Mouse (Mus musculus): ENCODE data around the gene Best1. TPM values are rescaled to one million over a fixed set of nuclear protein-coding genes. Genes with fewer than 3 reads are reported as not detected.

The Best1 gene
- polyA plus RNA-seq, 1 experiment = 0.33 TPM

GRCm38 (mm10) chr19:9960769-9961168 is 40.7 kb downstream of the Best1 start:
- Histone ChIP-seq H3K4me3 (ENCODE audit: insufficient read depth, low read depth, low read length) (no peak overlapping the region), H3K4me1 (ENCODE audit: control insufficient read depth, insufficient read depth, low read length) (no peaks in the 10 kb centered on the region), H3K36me3 (ENCODE audit: control insufficient read depth, insufficient read depth, low read length) (no peaks in the 10 kb centered on the region), H3K27me3 (replicated peaks; ENCODE audit: control insufficient read depth, insufficient read depth, low read length) (no peaks in the 10 kb centered on the region), H3K27ac (ENCODE audit: insufficient read depth, low read depth, low read length) (no peak overlapping the region)
- no peak for DNase-seq
- WGBS = 79% methylated on average over 5 of the region's 5 CpGs
- TF ChIP-seq POLR2A (IDR thresholded peaks at IDR 0.05; ENCODE audit: low read depth, low read length) = no peak
- TF ChIP-seq CTCF (conservative IDR thresholded peaks at IDR 0.05; ENCODE audit: insufficient read depth, insufficient read length, low read depth, low read length) = no peak

DNA sequence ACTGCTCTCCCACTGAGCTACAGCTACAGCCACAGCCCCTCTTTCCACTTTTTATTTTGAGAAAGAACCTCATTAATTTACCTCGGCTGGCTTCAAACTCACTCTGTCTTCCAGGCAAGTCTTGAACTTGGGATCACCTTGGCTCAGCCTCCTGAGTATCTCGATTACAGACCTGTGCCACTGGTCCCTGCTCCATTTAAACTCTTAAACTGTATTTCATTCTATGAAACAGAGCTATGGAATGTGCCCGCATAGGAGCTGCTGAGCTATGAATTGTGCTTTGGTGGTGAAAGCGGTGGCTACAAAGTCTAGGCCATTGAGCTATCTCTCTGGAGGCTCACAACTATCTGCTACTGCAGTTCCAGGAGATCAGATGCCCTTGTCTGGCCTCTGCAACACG is 43.5 kb downstream of the Best1 start:
- peaks cover 9% of the 10 kb centered on the region; the same call in 1 of the 2 replicates for H3K4me1 ChIP-seq (ENCODE audit: control insufficient read depth, insufficient read depth, low read length)
- no peaks in the 10 kb centered on the region for H3K27me3 ChIP-seq (replicated peaks; ENCODE audit: control insufficient read depth, insufficient read depth, low read length)
- no peak for TF ChIP-seq POLR2A (IDR thresholded peaks at IDR 0.05; ENCODE audit: low read depth, low read length)
- no peak for TF ChIP-seq CTCF (conservative IDR thresholded peaks at IDR 0.05; ENCODE audit: insufficient read depth, insufficient read length, low read depth, low read length)
- no peak for DNase-seq
- 93% methylated on average over 5 of the region's 5 CpGs for WGBS
- no peak overlapping the region for H3K4me3 ChIP-seq (ENCODE audit: insufficient read depth, low read depth, low read length)
- H3K36me3 ChIP-seq (ENCODE audit: control insufficient read depth, insufficient read depth, low read length) = no peaks in the 10 kb centered on the region
- H3K27ac ChIP-seq (ENCODE audit: insufficient read depth, low read depth, low read length) = no peak overlapping the region

- WGBS = 89% methylated on average over 4 of the region's 4 CpGs
- no peak overlapping the region for H3K27ac ChIP-seq (ENCODE audit: insufficient read depth, low read depth, low read length)
- peaks cover 9% of the 10 kb centered on the region; the same call in 1 of the 2 replicates for H3K4me1 ChIP-seq (ENCODE audit: control insufficient read depth, insufficient read depth, low read length)
- H3K4me3 ChIP-seq (ENCODE audit: insufficient read depth, low read depth, low read length) = no peak overlapping the region
- no peak for DNase-seq
- H3K27me3 ChIP-seq (replicated peaks; ENCODE audit: control insufficient read depth, insufficient read depth, low read length) = no peaks in the 10 kb centered on the region
- no peaks in the 10 kb centered on the region for H3K36me3 ChIP-seq (ENCODE audit: control insufficient read depth, insufficient read depth, low read length)
- no peak for TF ChIP-seq POLR2A (IDR thresholded peaks at IDR 0.05; ENCODE audit: low read depth, low read length)
- TF ChIP-seq CTCF (conservative IDR thresholded peaks at IDR 0.05; ENCODE audit: insufficient read depth, insufficient read length, low read depth, low read length) = no peak
These were observed 44.6 kb downstream of the Best1 start for GRCm38 (mm10) chr19:9956624-9957388.

GRCm38 (mm10) chr19:9955438-9955837 is 46.0 kb downstream of the Best1 start:
- Histone ChIP-seq H3K4me1 (ENCODE audit: control insufficient read depth, insufficient read depth, low read length) (peaks cover 9% of the 10 kb centered on the region; the same call in 1 of the 2 replicates), H3K27me3 (replicated peaks; ENCODE audit: control insufficient read depth, insufficient read depth, low read length) (no peaks in the 10 kb centered on the region), H3K36me3 (ENCODE audit: control insufficient read depth, insufficient read depth, low read length) (no peaks in the 10 kb centered on the region), H3K4me3 (ENCODE audit: insufficient read depth, low read depth, low read length) (no peak overlapping the region), H3K27ac (ENCODE audit: insufficient read depth, low read depth, low read length) (no peak overlapping the region)
- TF ChIP-seq POLR2A (IDR thresholded peaks at IDR 0.05; ENCODE audit: low read depth, low read length) = no peak
- no peak for DNase-seq
- 91% methylated on average over 1 of the region's 1 CpGs for WGBS

DNA sequence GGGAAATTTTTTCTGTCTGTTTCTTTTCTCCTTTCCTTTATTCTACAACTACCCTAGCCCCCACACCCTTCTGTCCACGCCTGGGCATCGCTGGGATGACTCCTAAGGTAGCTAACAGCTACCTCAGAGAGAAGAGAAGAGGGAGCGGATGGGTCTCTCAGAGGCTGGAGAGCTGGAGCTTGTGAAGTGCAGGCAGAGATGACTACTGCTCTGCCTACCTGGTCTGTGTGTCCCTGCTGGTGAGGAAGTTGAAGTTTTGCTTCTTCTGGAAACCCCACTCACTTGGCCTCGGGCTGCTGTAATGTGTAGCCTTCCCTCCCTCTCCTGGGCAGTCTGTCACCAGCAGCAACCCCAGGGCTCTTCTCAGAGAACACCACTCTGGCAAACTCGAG is 46.6 kb downstream of the Best1 start:
- Histone ChIP-seq H3K36me3 (ENCODE audit: control insufficient read depth, insufficient read depth, low read length) (no peaks in the 10 kb centered on the region), H3K4me1 (ENCODE audit: control insufficient read depth, insufficient read depth, low read length) (peaks cover 9% of the 10 kb centered on the region; the same call in 1 of the 2 replicates), H3K27me3 (replicated peaks; ENCODE audit: control insufficient read depth, insufficient read depth, low read length) (no peaks in the 10 kb centered on the region), H3K27ac (ENCODE audit: insufficient read depth, low read depth, low read length) (peak overlapping the region; percentile 75), H3K4me3 (ENCODE audit: insufficient read depth, low read depth, low read length) (peak overlapping the region; percentile 15; the same call in 1 of the 2 replicates)
- TF ChIP-seq POLR2A (IDR thresholded peaks at IDR 0.05; ENCODE audit: low read depth, low read length) = no peak
- TF ChIP-seq CTCF (conservative IDR thresholded peaks at IDR 0.05; ENCODE audit: insufficient read depth, insufficient read length, low read depth, low read length) = 0 out of 2 replicates have a peak, but pooled peaks have one; percentile 1
- no peak for DNase-seq
- WGBS = 42% methylated on average over 5 of the region's 5 CpGs

GRCm38 (mm10) chr19:9954055-9954810 is 47.2 kb downstream of the Best1 start:
- Histone ChIP-seq H3K36me3 (ENCODE audit: control insufficient read depth, insufficient read depth, low read length) (no peaks in the 10 kb centered on the region), H3K4me3 (ENCODE audit: insufficient read depth, low read depth, low read length) (no peak overlapping the region), H3K4me1 (ENCODE audit: control insufficient read depth, insufficient read depth, low read length) (peaks cover 9% of the 10 kb centered on the region; the same call in 1 of the 2 replicates), H3K27ac (ENCODE audit: insufficient read depth, low read depth, low read length) (peak overlapping the region; percentile 75), H3K27me3 (replicated peaks; ENCODE audit: control insufficient read depth, insufficient read depth, low read length) (no peaks in the 10 kb centered on the region)
- TF ChIP-seq POLR2A (IDR thresholded peaks at IDR 0.05; ENCODE audit: low read depth, low read length) (no peak), CTCF (conservative IDR thresholded peaks at IDR 0.05; ENCODE audit: insufficient read depth, insufficient read length, low read depth, low read length) (no peak)
- peak; percentile 93 for DNase-seq
- WGBS = 19% methylated on average over 7 of the region's 7 CpGs

DNA sequence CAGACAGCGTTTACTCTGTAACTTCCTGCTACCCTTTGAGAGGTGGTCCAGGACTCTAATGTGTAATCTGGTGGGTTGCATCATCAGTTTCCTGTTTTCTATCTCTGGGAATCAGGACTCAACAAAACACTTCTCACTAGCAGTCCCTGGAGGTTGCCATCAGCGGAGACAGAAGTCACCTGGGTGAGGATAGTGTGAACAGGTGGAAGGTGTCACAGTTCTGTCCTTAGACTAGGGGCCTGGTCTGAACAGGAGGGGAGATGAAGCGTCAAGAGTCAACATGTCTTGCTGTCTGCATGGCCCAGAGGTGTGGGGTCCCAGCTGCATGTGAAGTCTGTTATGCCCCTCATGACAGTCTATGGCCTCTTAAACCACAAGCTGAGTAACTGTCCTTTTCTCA is 48.5 kb downstream of the Best1 start:
- WGBS = 89% methylated on average over 3 of the region's 3 CpGs
- H3K27me3 ChIP-seq (replicated peaks; ENCODE audit: control insufficient read depth, insufficient read depth, low read length) = no peaks in the 10 kb centered on the region
- DNase-seq = no peak
- no peak overlapping the region for H3K4me3 ChIP-seq (ENCODE audit: insufficient read depth, low read depth, low read length)
- H3K4me1 ChIP-seq (ENCODE audit: control insufficient read depth, insufficient read depth, low read length) = peaks cover 9% of the 10 kb centered on the region; the same call in 1 of the 2 replicates
- no peak for TF ChIP-seq POLR2A (IDR thresholded peaks at IDR 0.05; ENCODE audit: low read depth, low read length)
- TF ChIP-seq CTCF (conservative IDR thresholded peaks at IDR 0.05; ENCODE audit: insufficient read depth, insufficient read length, low read depth, low read length) = no peak
- H3K27ac ChIP-seq (ENCODE audit: insufficient read depth, low read depth, low read length) = no peak overlapping the region
- no peaks in the 10 kb centered on the region for H3K36me3 ChIP-seq (ENCODE audit: control insufficient read depth, insufficient read depth, low read length)

All from kidney, adult 2 months (tissue).